Mouse (Mus musculus) leukemia stem cell, adult 10-12 weeks (primary cell): ENCODE results near the gene Gabpb2. TPM values are rescaled to one million over a fixed set of nuclear protein-coding genes. Genes with fewer than 3 reads are reported as not detected.

Experiments
- polyA plus RNA-seq: library from polyadenylated mRNA; stranded (reverse); fragments of >175 nt; gene quantifications from 2 replicates; pipeline ENCODE4 v1.2.3, GENCODE M21; 2012; ENCODE audit warnings: low replicate concordance

Gabpb2 gene
- 2.4 and 7.3 TPM in 2 replicates for polyA plus RNA-seq

GRCm38 (mm10) chr3:95217255-95218134, at the start of gene Gabpb2:
Gene Gabpb2 (minus strand): TSS chr3:95217916.

GRCm38 (mm10) chr3:95250783-95251424, 33.2 kb upstream of the Gabpb2 start, which contains the start of gene Bnipl:
Gene Bnipl (minus strand): TSS chr3:95251193.

GRCm38 (mm10) chr3:95241498-95241897, 23.8 kb upstream of the Gabpb2 start, which contains the start of gene Gm128:
Gene Gm128 (minus strand): TSS chr3:95241598.

GRCm38 (mm10) chr3:95231298-95232221, 13.8 kb upstream of the Gabpb2 start, which contains the start of gene Mllt11:
Gene Mllt11 (minus strand): TSS chr3:95232171.

GRCm38 (mm10) chr3:95228148-95228893, 10.6 kb upstream of the Gabpb2 start, which contains the start of gene Cdc42se1:
Gene Cdc42se1 (plus strand): TSS chr3:95228732.

GRCm38 (mm10) chr3:95159987-95160963, 57.4 kb downstream of the Gabpb2 start, which contains the start of gene Sema6c:
Gene Sema6c (plus strand): TSS chr3:95160457.

GRCm38 (mm10) chr3:95141952-95142616, 75.6 kb downstream of the Gabpb2 start, which contains the start of gene Tnfaip8l2:
Gene Tnfaip8l2 (minus strand): TSS chr3:95142360.

GRCm38 (mm10) chr3:95133680-95134101, 84.0 kb downstream of the Gabpb2 start, which contains the start of the genes Scnm1 and Lysmd1:
Gene Scnm1 (minus strand): TSS chr3:95134011.
Gene Lysmd1 (plus strand): TSS chr3:95134088.

Other genes with a start within 250 kb of the Gabpb2 start
- 7.6 and 7.7 TPM in 2 replicates for gene Pi4kb, start 243.2 kb downstream of the Gabpb2 start, polyA plus RNA-seq
- 17.4 and 30.5 TPM in 2 replicates for gene Zfp687, start 202.5 kb downstream of the Gabpb2 start, polyA plus RNA-seq
- 48.7 and 63.1 TPM in 2 replicates for gene Psmd4, start 175.3 kb downstream of the Gabpb2 start, polyA plus RNA-seq
- 10.1 and 25.6 TPM in 2 replicates for gene Pip5k1a, start 111.0 kb downstream of the Gabpb2 start, polyA plus RNA-seq
- gene Vps72, start 106.9 kb downstream of the Gabpb2 start, polyA plus RNA-seq: 177 and 301 TPM in 2 replicates
- gene Tmod4, start 93.4 kb downstream of the Gabpb2 start, polyA plus RNA-seq: 0.28 TPM in 1 of 2 replicates, not detected in the other
- 2.5 and 4.8 TPM in 2 replicates for gene Scnm1, start 83.9 kb downstream of the Gabpb2 start, polyA plus RNA-seq
- 3.9 and 5.0 TPM in 2 replicates for gene Lysmd1, start 83.8 kb downstream of the Gabpb2 start, polyA plus RNA-seq
- gene Tnfaip8l2, start 75.6 kb downstream of the Gabpb2 start, polyA plus RNA-seq: 2.8 and 9.0 TPM in 2 replicates
- 0.63 and 0.71 TPM in 2 replicates for gene Sema6c, start 57.5 kb downstream of the Gabpb2 start, polyA plus RNA-seq
- 252 and 331 TPM in 2 replicates for gene Cdc42se1, start 10.8 kb upstream of the Gabpb2 start, polyA plus RNA-seq
- gene Mllt11, start 14.3 kb upstream of the Gabpb2 start, polyA plus RNA-seq: 3.0 and 11.4 TPM in 2 replicates
- gene Gm128, start 23.7 kb upstream of the Gabpb2 start, polyA plus RNA-seq: 0.46 and 0.96 TPM in 2 replicates
- not detected in 2 replicates for gene Bnipl, start 33.3 kb upstream of the Gabpb2 start, polyA plus RNA-seq
- 120 and 126 TPM in 2 replicates for gene Mindy1, start 63.4 kb upstream of the Gabpb2 start, polyA plus RNA-seq
- gene Prune1, start 64.2 kb upstream of the Gabpb2 start, polyA plus RNA-seq: 1.3 and 3.3 TPM in 2 replicates
- gene Anxa9, start 89.3 kb upstream of the Gabpb2 start, polyA plus RNA-seq: 0.52 and 1.0 TPM in 2 replicates
- 76.6 and 174 TPM in 2 replicates for gene Cers2, start 96.9 kb upstream of the Gabpb2 start, polyA plus RNA-seq
- gene Setdb1, start 139.3 kb upstream of the Gabpb2 start, polyA plus RNA-seq: 22.6 and 30.5 TPM in 2 replicates
- gene 4930558C23Rik, start 184.9 kb upstream of the Gabpb2 start, polyA plus RNA-seq: not detected in 2 replicates
- 20.3 and 33.5 TPM in 2 replicates for gene Arnt, start 216.5 kb upstream of the Gabpb2 start, polyA plus RNA-seq